Mouse (Mus musculus): ENCODE results near the gene Snrnp35.

- TF ChIP-seq CTCF (IDR thresholded peaks at IDR 0.05; ENCODE audit: low read depth, low read length) = no peak
- TF ChIP-seq GATA1 (IDR thresholded peaks at IDR 0.05; ENCODE audit: borderline replicate concordance, low read length) = no peak
- no peak for TF ChIP-seq POLR2AphosphoS5 (IDR thresholded peaks at IDR 0.05; ENCODE audit: insufficient replicate concordance, low read depth, low read length)
- no peak for TF ChIP-seq TAL1 (conservative IDR thresholded peaks at IDR 0.05; ENCODE audit: low read depth, low read length)
- no peak for TF ChIP-seq GATA2 (IDR thresholded peaks at IDR 0.05; ENCODE audit: borderline replicate concordance, low read depth, low read length)
These were observed 18.0 kb upstream of the Snrnp35 start for GRCm38 (mm10) chr5:124464905-124465304.

Measured in G1E (cell line).